Comparison of ENCODE assay signal across 7 mouse cellular contexts in genomic region chr11:23496661-23497060, GRCm38 (mm10). TPM values are rescaled to one million over a fixed set of nuclear protein-coding genes. Genes with fewer than 3 reads are reported as not detected.
DNase-seq lines count a peak whose midpoint lies in the region; ATAC-seq and TF ChIP-seq lines count a peak whose summit lies in the region.

No protein-coding gene starts in this region.

- 56% methylated on average over 6 of the region's 6 CpGs for WGBS in embryonic facial prominence, embryonic 11.5 days
- WGBS in intestine, embryonic 16.5 days: 38% methylated on average over 6 of the region's 6 CpGs
- WGBS in midbrain, postnatal 0 days: 31% methylated on average over 6 of the region's 6 CpGs

- no peak for DNase-seq in testis, postnatal 10 days (ENCODE audit: low spot score)
- DNase-seq in embryonic facial prominence, embryonic 11.5 days (ENCODE audit: low spot score): no peak
- no peak for DNase-seq in midbrain, postnatal 0 days (ENCODE audit: low spot score)
- DNase-seq in adipocyte (ENCODE audit: low spot score): no peak
- DNase-seq in urinary bladder, postnatal 14 days (ENCODE audit: low spot score): no peak

- no peak overlapping the region for H3K27ac ChIP-seq in testis, adult 2 months (ENCODE audit: control insufficient read depth, insufficient read depth, low read depth, low read length)
- no peak overlapping the region for H3K27ac ChIP-seq in embryonic facial prominence, embryonic 11.5 days (replicated peaks; ENCODE audit: low read depth, low read length)
- no peak overlapping the region for H3K27ac ChIP-seq in intestine, embryonic 16.5 days (ENCODE audit: low read length)
- H3K27ac ChIP-seq in midbrain, postnatal 0 days (ENCODE audit: low read depth, low read length): peak overlapping the region; percentile 91

- peak overlapping the region; percentile 79 for H3K4me2 ChIP-seq in embryonic facial prominence, embryonic 11.5 days (ENCODE audit: low read depth, low read length)
- peak overlapping the region; percentile 75 for H3K4me2 ChIP-seq in intestine, embryonic 16.5 days (ENCODE audit: low read depth, low read length)
- peak overlapping the region; percentile 55 for H3K4me2 ChIP-seq in midbrain, postnatal 0 days (ENCODE audit: low read depth, low read length, poor library complexity, severe bottlenecking)

- TF ChIP-seq POLR2A in testis, adult 2 months (IDR thresholded peaks at IDR 0.05; ENCODE audit: control insufficient read depth, low read depth, low read length): no peak

- no peaks in the 10 kb centered on the region for H3K9me3 ChIP-seq in embryonic facial prominence, embryonic 11.5 days (replicated peaks; ENCODE audit: control insufficient read depth, low read length)
- H3K9me3 ChIP-seq in intestine, embryonic 16.5 days (ENCODE audit: control insufficient read depth, low read length): no peaks in the 10 kb centered on the region
- H3K9me3 ChIP-seq in midbrain, postnatal 0 days (ENCODE audit: low read length): no peaks in the 10 kb centered on the region

- H3K9ac ChIP-seq in embryonic facial prominence, embryonic 11.5 days (replicated peaks; ENCODE audit: low read length): peak overlapping the region; percentile 85
- peak overlapping the region; percentile 94 for H3K9ac ChIP-seq in intestine, embryonic 16.5 days (ENCODE audit: low read depth, low read length)
- H3K9ac ChIP-seq in midbrain, postnatal 0 days (replicated peaks; ENCODE audit: low read length, poor library complexity, severe bottlenecking): peak overlapping the region; percentile 85

- peaks cover 6% of the 10 kb centered on the region for H3K4me1 ChIP-seq in testis, adult 2 months (ENCODE audit: control insufficient read depth, insufficient read depth, low read length)
- H3K4me1 ChIP-seq in embryonic facial prominence, embryonic 11.5 days (ENCODE audit: control insufficient read depth, insufficient read depth, low read length): no peaks in the 10 kb centered on the region; the same call in 1 of the 2 replicates
- peaks cover 15% of the 10 kb centered on the region for H3K4me1 ChIP-seq in intestine, embryonic 16.5 days (ENCODE audit: control insufficient read depth, insufficient read depth, low read length)
- peaks cover 15% of the 10 kb centered on the region for H3K4me1 ChIP-seq in midbrain, postnatal 0 days (ENCODE audit: insufficient read depth, low read length)

- no peaks in the 10 kb centered on the region for H3K27me3 ChIP-seq in testis, adult 2 months (ENCODE audit: control insufficient read depth, insufficient read depth, low read length)
- H3K27me3 ChIP-seq in embryonic facial prominence, embryonic 11.5 days (ENCODE audit: control insufficient read depth, insufficient read depth, low read length): no peaks in the 10 kb centered on the region
- H3K27me3 ChIP-seq in intestine, embryonic 16.5 days (replicated peaks; ENCODE audit: control insufficient read depth, insufficient read depth, low read length): no peaks in the 10 kb centered on the region
- H3K27me3 ChIP-seq in midbrain, postnatal 0 days (ENCODE audit: insufficient read depth, low read length): no peaks in the 10 kb centered on the region

- H3K4me3 ChIP-seq in testis, adult 2 months (ENCODE audit: control insufficient read depth, low read depth, low read length): peak overlapping the region; percentile 99
- peak overlapping the region; percentile 75 for H3K4me3 ChIP-seq in embryonic facial prominence, embryonic 11.5 days (ENCODE audit: low read depth, low read length)
- H3K4me3 ChIP-seq in intestine, embryonic 16.5 days (ENCODE audit: low read length): peak overlapping the region; percentile 82
- H3K4me3 ChIP-seq in midbrain, postnatal 0 days (ENCODE audit: low read depth, low read length): peak overlapping the region; percentile 77

- peaks cover 3% of the 10 kb centered on the region; the same call in 1 of the 2 replicates for H3K36me3 ChIP-seq in testis, adult 2 months (ENCODE audit: control insufficient read depth, insufficient read depth, low read length)
- peaks cover 11% of the 10 kb centered on the region for H3K36me3 ChIP-seq in embryonic facial prominence, embryonic 11.5 days (replicated peaks; ENCODE audit: control insufficient read depth, insufficient read depth, low read depth, low read length)
- peaks cover 5% of the 10 kb centered on the region for H3K36me3 ChIP-seq in intestine, embryonic 16.5 days (ENCODE audit: control insufficient read depth, insufficient read depth, low read length)
- peaks cover 24% of the 10 kb centered on the region for H3K36me3 ChIP-seq in midbrain, postnatal 0 days (ENCODE audit: insufficient read depth, low read length)

- ATAC-seq in embryonic facial prominence, embryonic 11.5 days (replicated peaks; ENCODE audit: insufficient number of reproducible peaks, low FRiP score, low TSS enrichment, low read depth): no peak
- ATAC-seq in intestine, embryonic 16.5 days: no peak
- ATAC-seq in midbrain, postnatal 0 days (ENCODE audit: low FRiP score): no peak

- no peak for TF ChIP-seq CTCF in testis, adult 2 months (IDR thresholded peaks at IDR 0.05; ENCODE audit: control insufficient read depth, insufficient read depth, insufficient replicate concordance, low read depth, low read length)
- TF ChIP-seq CTCF in midbrain, postnatal 0 days (IDR thresholded peaks at IDR 0.05): no peak

RNA-seq across cellular contexts. Expression of gene Ahsa2, which starts 1.2 kb away (rescaled TPM):
- polyA plus RNA-seq in testis, adult 2 months (2012; rRNA removed): 4.7 and 6.5 TPM in 2 replicates
- 161 and 178 TPM in 2 replicates for polyA plus RNA-seq in embryonic facial prominence, embryonic 11.5 days (2014; fragmentation: Nextera tagmentation; extraction: Ambion mirVana)
- polyA plus RNA-seq in intestine, embryonic 16.5 days (2015; fragmentation: Nextera tagmentation; extraction: Ambion mirVana): 53.1 and 54.4 TPM in 2 replicates
- total RNA-seq in midbrain, postnatal 0 days (2014; rRNA removed): 21.5 and 32.7 TPM in 2 replicates
- 43.9 and 45.3 TPM in 2 replicates for polyA plus RNA-seq in midbrain, postnatal 0 days (2015; fragmentation: Nextera tagmentation; extraction: Ambion mirVana)

RNA-seq across cellular contexts. Expression of gene 1700093K21Rik, which starts 24.3 kb away (rescaled TPM):
- 132 and 166 TPM in 2 replicates for polyA plus RNA-seq in testis, adult 2 months (2012; rRNA removed)
- not detected in 2 replicates for polyA plus RNA-seq in embryonic facial prominence, embryonic 11.5 days (2014; fragmentation: Nextera tagmentation; extraction: Ambion mirVana)
- polyA plus RNA-seq in intestine, embryonic 16.5 days (2015; fragmentation: Nextera tagmentation; extraction: Ambion mirVana): not detected in 2 replicates
- 0.52 TPM in 1 of 2 replicates, not detected in the other for total RNA-seq in midbrain, postnatal 0 days (2014; rRNA removed)
- 0.20 TPM in 1 of 2 replicates, not detected in the other for polyA plus RNA-seq in midbrain, postnatal 0 days (2015; fragmentation: Nextera tagmentation; extraction: Ambion mirVana)

Comparison
In these comparisons a context has a peak if more than half of its experiments do, and no peak if none do; other contexts are left out.
1. RNA of gene 1700093K21Rik, which starts 24.3 kb away (polyA plus RNA-seq): 132 to 166 TPM in testis, adult 2 months; 0.20 TPM in midbrain, postnatal 0 days, not detected in embryonic facial prominence, embryonic 11.5 days and not detected in intestine, embryonic 16.5 days; every median in the first group is over 100 times any median in the second.
2. Peak in every context shown above with its lines, with median percentiles within 50 percentile points of each other: H3K4me3 ChIP-seq, H3K4me2 ChIP-seq and H3K9ac ChIP-seq.